In the genomic region with DNA sequence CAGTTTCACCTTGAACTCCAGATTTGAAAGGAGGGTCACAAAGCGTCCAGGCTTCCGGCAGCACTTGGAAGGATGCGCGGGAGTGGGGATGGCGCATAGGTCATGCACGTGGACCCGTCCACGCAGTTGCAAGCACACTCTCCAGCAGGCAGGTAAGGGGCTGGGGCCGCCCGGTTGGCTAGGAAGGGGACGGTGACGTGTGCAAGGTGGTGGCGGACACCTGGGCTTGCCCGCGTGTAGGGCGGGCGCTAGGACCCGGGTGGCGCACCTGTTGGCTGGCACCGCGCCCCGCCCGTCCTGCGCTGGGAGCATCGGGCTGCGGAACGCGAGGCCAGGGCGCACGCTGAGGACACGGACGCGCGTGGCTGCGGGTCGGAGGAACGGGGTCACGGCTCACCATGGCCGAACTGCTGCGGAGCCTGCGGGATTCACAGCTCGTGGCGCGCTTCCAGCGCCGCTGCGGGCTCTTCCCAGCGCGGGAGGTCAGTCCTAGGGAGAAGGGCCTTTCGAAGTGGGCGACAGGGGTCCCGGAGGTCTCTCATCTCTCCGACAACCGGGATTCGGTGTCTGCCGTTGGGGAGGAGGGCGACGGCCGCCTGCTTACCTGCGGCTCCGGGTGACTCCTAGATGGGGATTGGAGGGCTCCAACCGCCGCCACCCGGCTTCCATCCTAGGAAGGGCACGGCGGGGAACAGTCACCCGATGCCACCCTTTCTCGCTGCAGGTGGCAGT, we compare ENCODE assay signal across 8 mouse cellular contexts. TPM values are rescaled to one million over a fixed set of nuclear protein-coding genes. Genes with fewer than 3 reads are reported as not detected.
DNase-seq lines count a peak whose midpoint lies in the region; ATAC-seq and TF ChIP-seq lines count a peak whose summit lies in the region.

Gene Sgpp2, plus strand, starts transcription at position 325 of the 732 bp plus-strand sequence.

- no peak within 1 kb of the TSS for H3K9ac ChIP-seq in liver, embryonic 14.5 days (replicated peaks)
- H3K9ac ChIP-seq in neural tube, embryonic 15.5 days (replicated peaks): peak within 1 kb of the TSS; percentile 40

- peak; percentile 69 for ATAC-seq in frontal cortex, adult (ENCODE audit: low TSS enrichment)
- no peak for ATAC-seq in liver, embryonic 14.5 days (ENCODE audit: insufficient read depth)
- peak; percentile 50; the same call in 1 of the 2 replicates for ATAC-seq in neural tube, embryonic 15.5 days (ENCODE audit: low FRiP score)
- ATAC-seq in CD4-positive, CD25-positive, alpha-beta regulatory T cell, adult 4 months: no peak

- under 1% methylated on average over 63 of the region's 68 CpGs for WGBS in cerebellum, adult 2 months
- WGBS in liver, embryonic 14.5 days (ENCODE audit: insufficient replicate concordance): 1% methylated on average over 68 of the region's 68 CpGs
- WGBS in neural tube, embryonic 15.5 days: under 1% methylated on average over 67 of the region's 68 CpGs

- H3K9me3 ChIP-seq in liver, embryonic 14.5 days (ENCODE audit: control insufficient read depth, low read length): no peaks in the 10 kb centered on the region
- no peaks in the 10 kb centered on the region for H3K9me3 ChIP-seq in neural tube, embryonic 15.5 days (replicated peaks)

- no peak for TF ChIP-seq CTCF in cerebellum, adult 2 months (IDR thresholded peaks at IDR 0.05; ENCODE audit: borderline replicate concordance, insufficient read depth, low read depth, low read length)
- TF ChIP-seq CTCF in liver, embryonic 14.5 days (IDR thresholded peaks at IDR 0.05; ENCODE audit: low read depth): no peak

- TF ChIP-seq POLR2A in cerebellum, adult 2 months (IDR thresholded peaks at IDR 0.05; ENCODE audit: borderline replicate concordance, insufficient read depth, low read length): peak; percentile 78

- H3K27me3 ChIP-seq in cerebellum, adult 2 months (ENCODE audit: control insufficient read depth, insufficient read depth, low read length): no peaks in the 10 kb centered on the region
- peaks cover 27% of the 10 kb centered on the region for H3K27me3 ChIP-seq in liver, embryonic 14.5 days (ENCODE audit: control insufficient read depth, insufficient read depth, low read length)
- H3K27me3 ChIP-seq in neural tube, embryonic 15.5 days (replicated peaks): peaks cover 32% of the 10 kb centered on the region

- peak; percentile 27 for DNase-seq in gastrocnemius, postnatal 10 days
- DNase-seq in gastrocnemius, postnatal 25 days: no peak
- DNase-seq in cerebellum, adult 2 months: peak; percentile 93 to 94
- DNase-seq in kidney, adult 8-10 months: peak; percentile 56 to 60
- DNase-seq in liver, embryonic 14.5 days (ENCODE audit: low read depth in 3 of 3, low spot score in 3 of 3): no peak

- H3K4me2 ChIP-seq in liver, embryonic 14.5 days (ENCODE audit: low read depth): peak within 1 kb of the TSS; percentile 43
- peak within 1 kb of the TSS; percentile 100 for H3K4me2 ChIP-seq in neural tube, embryonic 15.5 days

- no peaks in the 10 kb centered on the region for H3K36me3 ChIP-seq in liver, embryonic 14.5 days (replicated peaks; ENCODE audit: control insufficient read depth, insufficient read depth, low read depth)
- no peaks in the 10 kb centered on the region for H3K36me3 ChIP-seq in neural tube, embryonic 15.5 days

- H3K27ac ChIP-seq in cerebellum, adult 2 months (ENCODE audit: insufficient read depth, low read length): peak within 1 kb of the TSS; percentile 96
- no peak within 1 kb of the TSS for H3K27ac ChIP-seq in liver, embryonic 14.5 days
- H3K27ac ChIP-seq in neural tube, embryonic 15.5 days (replicated peaks): no peak within 1 kb of the TSS

- peak within 1 kb of the TSS; percentile 80 for H3K4me3 ChIP-seq in cerebellum, adult 2 months (replicated peaks; ENCODE audit: insufficient read depth, low read depth, low read length)
- peak within 1 kb of the TSS; percentile 14 to 21; a peak in 2 of 4 replicates for H3K4me3 ChIP-seq in liver, embryonic 14.5 days (ENCODE audit: insufficient read depth in 1 of 2, low read depth in 2 of 2, low read length in 2 of 2)
- H3K4me3 ChIP-seq in neural tube, embryonic 15.5 days (replicated peaks): peak within 1 kb of the TSS; percentile 63

- no peak for TF ChIP-seq EP300 in liver, embryonic 14.5 days (IDR thresholded peaks at IDR 0.05; ENCODE audit: low read depth)

- H3K4me1 ChIP-seq in cerebellum, adult 2 months (ENCODE audit: control insufficient read depth, insufficient read depth, low read length): no peaks in the 10 kb centered on the region; the same call in 1 of the 2 replicates
- H3K4me1 ChIP-seq in liver, embryonic 14.5 days (replicated peaks; ENCODE audit: control insufficient read depth in 2 of 2, insufficient read depth in 2 of 2, low read length in 1 of 2): no peaks in the 10 kb centered on the region
- H3K4me1 ChIP-seq in neural tube, embryonic 15.5 days: peaks cover 20% of the 10 kb centered on the region

RNA-seq across cellular contexts. Expression of gene Sgpp2, which starts in this region (rescaled TPM):
- not detected for total RNA-seq in gastrocnemius, postnatal 10 days (2021)
- not detected for total RNA-seq in gastrocnemius, postnatal 25 days (2021)
- 87.1 and 88.3 TPM in 2 replicates for polyA plus RNA-seq in cerebellum, adult 2 months (2012; rRNA removed)
- 0.06 TPM in 2 replicates for polyA plus RNA-seq in liver, embryonic 14.5 days (2012; rRNA removed)
- polyA plus RNA-seq in liver, embryonic 14.5 days (2014; fragmentation: Nextera tagmentation; extraction: Ambion mirVana): 0.04 and 0.05 TPM in 2 replicates
- 1.8 and 4.3 TPM in 2 replicates for polyA plus RNA-seq in neural tube, embryonic 15.5 days (2015; fragmentation: Nextera tagmentation; extraction: Ambion mirVana)
- 1 to 10 TPM in 1 of 2 experiments, under 1 TPM in 1; 0.87 to 2.0 TPM for polyA plus RNA-seq in CD4-positive, CD25-positive, alpha-beta regulatory T cell, adult 4 months (2017; shearing (Covaris generic))

Comparison
In these comparisons a context has a peak if more than half of its experiments do, and no peak if none do; other contexts are left out.
1. RNA of gene Sgpp2 (polyA plus RNA-seq): 87.1 to 88.3 TPM in cerebellum, adult 2 months; 0.87 to 2.0 TPM in CD4-positive, CD25-positive, alpha-beta regulatory T cell, adult 4 months, 1.8 to 4.3 TPM in neural tube, embryonic 15.5 days and 0.04 to 0.06 TPM in liver, embryonic 14.5 days; every median in the first group is over 10 times any median in the second.
2. Peak in DNase-seq in gastrocnemius, postnatal 10 days; RNA of the gene not detected or under 1 TPM.
3. DNase-seq: peak in cerebellum, adult 2 months (2 of 2) and kidney, adult 8-10 months (2 of 2); none in gastrocnemius, postnatal 25 days (single experiment) and liver, embryonic 14.5 days (0 of 3).
4. H3K4me3 ChIP-seq: peak in every context shown above with its lines; median percentile 80 in cerebellum, adult 2 months; 63 in neural tube, embryonic 15.5 days; 18 in liver, embryonic 14.5 days.
5. ATAC-seq: peak in frontal cortex, adult (single experiment) and neural tube, embryonic 15.5 days (single experiment); none in liver, embryonic 14.5 days (single experiment) and CD4-positive, CD25-positive, alpha-beta regulatory T cell, adult 4 months (single experiment).